In the genomic region with DNA sequence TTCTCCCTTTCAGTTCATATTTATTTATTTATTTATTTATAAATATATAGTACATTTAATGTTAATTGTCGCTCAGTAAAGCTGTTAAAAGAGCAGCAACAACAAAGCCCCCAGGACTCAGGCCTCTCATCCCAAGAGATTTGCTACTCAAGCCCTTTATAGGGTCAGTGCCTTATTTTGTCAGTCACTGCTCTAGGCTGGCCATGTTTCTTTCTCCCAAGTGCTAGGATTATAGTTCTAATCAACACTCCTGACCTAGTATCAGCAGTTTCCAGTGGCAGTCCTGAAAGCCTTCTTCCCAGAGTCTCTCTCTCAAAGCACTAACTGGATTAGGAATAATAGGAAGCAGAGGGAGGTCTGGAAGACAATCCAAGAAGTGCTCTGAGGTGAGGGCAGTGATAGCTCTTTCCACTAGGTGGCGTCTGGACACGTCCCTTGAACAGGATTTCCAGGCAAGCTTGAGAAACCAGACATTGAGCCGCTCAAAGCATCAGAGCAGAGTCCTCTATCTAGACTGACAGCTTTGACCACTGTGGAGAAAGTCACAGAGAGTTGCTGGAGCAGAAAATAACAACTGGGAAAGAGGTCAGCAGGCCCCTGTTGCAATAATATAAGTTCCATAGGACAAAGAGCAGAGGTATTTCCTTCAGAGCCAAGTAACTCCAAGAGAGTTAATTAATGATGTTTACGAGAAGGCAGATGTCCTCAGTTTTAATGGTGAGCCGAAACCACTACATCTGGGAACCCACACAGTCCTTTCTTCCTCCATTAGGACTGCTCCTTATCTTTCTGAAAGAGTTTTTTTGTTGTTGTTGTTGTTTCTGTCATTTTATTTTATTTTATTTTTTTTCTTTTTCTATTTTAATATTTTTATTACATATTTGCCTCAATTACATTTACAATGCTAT, we compare ENCODE assay signal across 9 mouse cellular contexts. TPM values are rescaled to one million over a fixed set of nuclear protein-coding genes. Genes with fewer than 3 reads are reported as not detected.
DNase-seq lines count a peak whose midpoint lies in the region; ATAC-seq lines count a peak whose summit lies in the region.
"Had no signal": no experiment of that assay in that cellular context is flagged by ENCODE, and none has a peak within 500 bp of the region (broad histone marks: within the 10 kb centered on the region; RNA-seq: fewer than 3 reads in every experiment).

No protein-coding gene starts in this region.

- no peaks in the 10 kb centered on the region for H3K27me3 ChIP-seq in hindbrain, embryonic 15.5 days

- H3K9ac ChIP-seq in hindbrain, embryonic 15.5 days: no peak overlapping the region

- H3K4me2 ChIP-seq in hindbrain, embryonic 15.5 days: no peak overlapping the region

- H3K4me3 ChIP-seq in hindbrain, embryonic 15.5 days: no peak overlapping the region

- WGBS in hindbrain, embryonic 15.5 days: 37% methylated on average over 6 of the region's 6 CpGs

- H3K4me1 ChIP-seq in hindbrain, embryonic 15.5 days (replicated peaks): no peaks in the 10 kb centered on the region

- peak; percentile 72; the same call in 1 of the 2 replicates for ATAC-seq in cerebellum, adult (ENCODE audit: insufficient number of reproducible peaks, low FRiP score, low TSS enrichment)
- ATAC-seq in frontal cortex, adult (ENCODE audit: low TSS enrichment): peak; percentile 97
- ATAC-seq in hindbrain, embryonic 15.5 days (ENCODE audit: low FRiP score, low read depth): peak; percentile 88

- no peaks in the 10 kb centered on the region for H3K9me3 ChIP-seq in hindbrain, embryonic 15.5 days

- no peak for DNase-seq in cerebellum, adult 11-12 months
- DNase-seq in cerebellum, adult 9-10 months: peak; percentile 20
- peak; percentile 32 to 64 for DNase-seq in layer of hippocampus, postnatal 14 days (ENCODE audit: low spot score in 2 of 2)
- peak; percentile 76 for DNase-seq in lung, postnatal 36 days
- peak; percentile 62 for DNase-seq in right cerebral cortex, adult 18-20 months

- H3K36me3 ChIP-seq in hindbrain, embryonic 15.5 days: no peaks in the 10 kb centered on the region

- no peak overlapping the region for H3K27ac ChIP-seq in hindbrain, embryonic 15.5 days (replicated peaks)

RNA-seq across cellular contexts. Expression of a gene that starts 39.9 kb away (rescaled TPM):
- not detected in 2 replicates for polyA plus RNA-seq in hindbrain, embryonic 15.5 days (2015; fragmentation: Nextera tagmentation; extraction: Ambion mirVana)
- 1 to 10 TPM; 2.1 to 2.7 TPM for total RNA-seq in layer of hippocampus, postnatal 14 days (2021)
- total RNA-seq: neutrophil, adult 5-6 weeks had no signal
